Mouse (Mus musculus): ENCODE results near the gene Pga5.

DNA sequence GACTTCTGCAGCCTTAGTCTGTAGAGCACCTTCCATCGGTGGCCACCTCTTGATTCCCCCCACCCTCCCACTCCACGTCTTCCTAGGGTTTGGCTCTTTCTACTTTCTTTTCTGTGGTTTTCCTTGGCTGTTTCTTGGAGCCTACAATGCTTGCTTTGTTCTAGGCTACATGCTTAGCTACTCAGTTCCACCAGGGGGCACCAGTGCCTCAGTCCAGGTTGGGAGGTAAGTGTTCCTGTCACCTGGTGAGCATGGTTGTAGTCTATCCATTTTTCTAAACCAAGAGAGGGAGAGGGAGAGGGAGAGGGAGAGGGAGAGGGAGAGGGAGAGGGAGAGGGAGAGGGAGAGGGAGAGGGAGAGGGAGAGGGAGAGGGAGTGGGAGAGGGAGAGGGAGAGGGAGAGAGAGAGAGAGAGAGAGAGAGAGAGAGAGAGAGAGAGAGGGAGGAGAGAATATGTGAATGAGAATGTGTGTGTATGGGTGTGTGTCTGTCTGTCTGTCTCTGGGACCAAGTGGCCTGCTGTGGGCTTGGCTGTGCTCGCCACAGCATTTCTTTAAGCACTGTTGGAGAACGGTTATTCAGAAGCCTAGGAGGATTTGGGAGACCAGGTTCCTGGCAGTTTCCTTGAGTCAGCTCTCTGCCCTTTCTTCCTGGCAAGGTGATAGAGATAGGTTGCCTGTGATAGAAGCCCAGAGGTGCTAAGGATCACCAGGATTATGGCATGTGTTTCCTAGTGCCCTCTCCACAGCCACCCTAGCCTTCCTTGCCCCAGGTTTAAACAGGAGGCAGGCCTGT is 37.0 kb upstream of the Pga5 start:
- no peak for TF ChIP-seq GATA1 (IDR thresholded peaks at IDR 0.05; ENCODE audit: borderline replicate concordance, low read length)
- TF ChIP-seq FLI1 (IDR thresholded peaks at IDR 0.05; ENCODE audit: low read length): no peak
